Mouse (Mus musculus) liver, adult 2 months (tissue): ENCODE measurements around the gene Tmem91. TPM values are rescaled to one million over a fixed set of nuclear protein-coding genes. Genes with fewer than 3 reads are reported as not detected.

ENCODE experiments used
- DNase-seq: peaks from one replicate; pipeline ENCODE4 v3.0.0-alpha.2; 2011; ENCODE audit warnings: low read depth, low spot score; ENCODE audit errors: extremely low read depth
- H3K27ac ChIP-seq: fragments of 200-500 bp; replicated peaks from 2 replicates; pipeline ENCODE4 v1.5.1; 2012; ENCODE audit warnings: low read depth, mild to moderate bottlenecking, control low read depth, inconsistent platforms, low read length; ENCODE audit not compliant: insufficient read depth
- H3K27me3 ChIP-seq: fragments of 200-500 bp; 2 replicates; pipeline ENCODE4 v1.6.1; 2012; ENCODE audit warnings: mild to moderate bottlenecking, moderate library complexity, low read length, inconsistent platforms; ENCODE audit not compliant: control insufficient read depth, insufficient read depth
- H3K36me3 ChIP-seq: fragments of 200-500 bp; 2 replicates; pipeline ENCODE4 v1.6.1; 2012; ENCODE audit warnings: low read length, inconsistent platforms; ENCODE audit not compliant: control insufficient read depth, insufficient read depth
- H3K4me1 ChIP-seq: fragments of 200-500 bp; 2 replicates; pipeline ENCODE4 v1.6.1; 2011; ENCODE audit warnings: low read length; ENCODE audit not compliant: control insufficient read depth, insufficient read depth
- H3K4me3 ChIP-seq: fragments of 200-500 bp; 2 replicates; pipeline ENCODE4 v1.5.1; 2011; ENCODE audit warnings: low read depth, mild to moderate bottlenecking, control low read depth, low read length, moderate library complexity; ENCODE audit not compliant: insufficient read depth
- H3K79me2 ChIP-seq: fragments of 200-500 bp; 2 replicates; pipeline ENCODE4 v1.6.1; 2012; ENCODE audit warnings: inconsistent platforms, mild to moderate bottlenecking, low read length, moderate library complexity; ENCODE audit not compliant: control insufficient read depth, insufficient read depth
- H3K9ac ChIP-seq: fragments of 200-500 bp; 2 replicates; pipeline ENCODE4 v1.6.1; 2012; ENCODE audit warnings: low read depth, mild to moderate bottlenecking, control low read depth, inconsistent platforms, low read length
- CTCF ChIP-seq: fragments of 200-500 bp; IDR thresholded peaks from 2 replicates; pipeline ENCODE4 v1.5.1; 2011; ENCODE audit warnings: low read depth, low read length, control low read depth
- POLR2A ChIP-seq: fragments of 200-500 bp; IDR thresholded peaks from 2 replicates; pipeline ENCODE4 v1.6.1; 2011; ENCODE audit warnings: low read length, control low read depth; ENCODE audit not compliant: insufficient read depth; ENCODE audit errors: extremely low read depth
- WGBS: fragments of 180-500 bp; shearing (Covaris S2); methylation state at CpG from one replicate; pipeline ENCODE4 v1.1.7; 2018; 5-methylcytosine and 5-hydroxymethylcytosine counted together
- polyA plus RNA-seq: library from polyadenylated mRNA; depleted of rRNA; stranded (reverse); fragments of >200 nt; gene quantifications from 2 replicates; pipeline ENCODE4 v1.2.3, GENCODE M21; 2012
- total RNA-seq: library from RNA; depleted of rRNA; stranded (reverse); fragments of >200 nt; gene quantifications from 2 replicates; pipeline ENCODE4 v1.2.3, GENCODE M21; 2014

The Tmem91 gene
- total and polyA plus RNA-seq, 2 experiments: not detected

GRCm38 (mm10) chr7:25679971-25680370 is 5.0 kb upstream of the Tmem91 start:
- peaks cover 1% of the 10 kb centered on the region; the same call in 1 of the 2 replicates for H3K27me3 ChIP-seq
- H3K27ac ChIP-seq: no peak overlapping the region
- H3K79me2 ChIP-seq: no peaks in the 10 kb centered on the region
- no peak overlapping the region for H3K4me3 ChIP-seq
- DNase-seq: peak; percentile 45
- no peaks in the 10 kb centered on the region for H3K36me3 ChIP-seq
- no peak overlapping the region for H3K9ac ChIP-seq
- peak; percentile 50 for TF ChIP-seq CTCF
- TF ChIP-seq POLR2A: no peak
- WGBS: 6% methylated on average over 6 of the region's 6 CpGs
- H3K4me1 ChIP-seq: peaks cover 6% of the 10 kb centered on the region

DNA sequence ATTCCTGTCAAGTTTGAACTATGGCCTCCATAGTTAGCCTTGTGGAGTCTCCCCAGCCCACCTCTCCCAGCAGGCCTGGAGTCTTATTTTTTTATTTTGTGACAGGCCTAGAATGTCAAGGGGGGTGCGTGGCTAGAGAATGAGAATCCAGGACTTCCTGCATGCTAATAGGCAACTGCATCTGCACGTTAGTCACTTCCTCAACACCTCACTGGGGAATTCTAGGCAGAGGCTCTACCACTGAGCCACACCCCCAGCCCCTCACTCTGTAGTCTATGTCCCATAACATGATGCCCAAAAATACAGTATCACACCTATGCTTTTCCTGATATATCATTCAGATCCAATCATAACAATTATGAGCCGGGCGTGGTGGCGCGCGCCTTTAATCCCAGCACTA is 2.0 kb upstream of the Tmem91 start:
- no peaks in the 10 kb centered on the region for H3K36me3 ChIP-seq
- TF ChIP-seq CTCF (no peak), POLR2A (no peak)
- peaks cover 4% of the 10 kb centered on the region for H3K4me1 ChIP-seq
- peaks cover 4% of the 10 kb centered on the region; the same call in 1 of the 2 replicates for H3K27me3 ChIP-seq
- 91% methylated on average over 7 of the region's 7 CpGs for WGBS
- no peak overlapping the region for H3K9ac ChIP-seq
- no peak for DNase-seq
- no peaks in the 10 kb centered on the region for H3K79me2 ChIP-seq
- no peak overlapping the region for H3K27ac ChIP-seq
- no peak overlapping the region for H3K4me3 ChIP-seq

- Histone ChIP-seq H3K27me3 (peaks cover 4% of the 10 kb centered on the region; the same call in 1 of the 2 replicates), H3K36me3 (no peaks in the 10 kb centered on the region), H3K4me1 (peaks cover 4% of the 10 kb centered on the region), H3K27ac (no peak overlapping the region), H3K4me3 (no peak overlapping the region), H3K9ac (no peak overlapping the region), H3K79me2 (no peaks in the 10 kb centered on the region)
- 24% methylated on average over 15 of the region's 15 CpGs for WGBS
- peak; percentile 83 for DNase-seq
- no peak for TF ChIP-seq POLR2A
- no peak for TF ChIP-seq CTCF
These were observed 1.3 kb upstream of the Tmem91 start for GRCm38 (mm10) chr7:25676085-25676781.

GRCm38 (mm10) chr7:25675405-25675804 is 439 bp upstream of the Tmem91 start:
- no peak overlapping the region for H3K27ac ChIP-seq
- DNase-seq: no peak
- H3K4me3 ChIP-seq: no peak overlapping the region
- H3K9ac ChIP-seq: no peak overlapping the region
- 50% methylated on average over 6 of the region's 6 CpGs for WGBS
- no peaks in the 10 kb centered on the region for H3K79me2 ChIP-seq
- peaks cover 4% of the 10 kb centered on the region; the same call in 1 of the 2 replicates for H3K27me3 ChIP-seq
- no peak for TF ChIP-seq CTCF
- TF ChIP-seq POLR2A: no peak
- no peaks in the 10 kb centered on the region for H3K36me3 ChIP-seq
- peaks cover 4% of the 10 kb centered on the region for H3K4me1 ChIP-seq

GRCm38 (mm10) chr7:25674297-25674696 is 669 bp downstream of the Tmem91 start:
- Histone ChIP-seq H3K27me3 (peaks cover 4% of the 10 kb centered on the region; the same call in 1 of the 2 replicates), H3K4me1 (peaks cover 1% of the 10 kb centered on the region; the same call in 1 of the 2 replicates), H3K9ac (no peak overlapping the region), H3K36me3 (no peaks in the 10 kb centered on the region), H3K27ac (no peak overlapping the region), H3K4me3 (no peak overlapping the region), H3K79me2 (no peaks in the 10 kb centered on the region)
- no peak for TF ChIP-seq POLR2A
- TF ChIP-seq CTCF: no peak
- DNase-seq: no peak
- WGBS: 27% methylated on average over 9 of the region's 9 CpGs

- Histone ChIP-seq H3K9ac (no peak overlapping the region), H3K27ac (no peak overlapping the region), H3K79me2 (no peaks in the 10 kb centered on the region), H3K4me3 (no peak overlapping the region), H3K4me1 (peaks cover 1% of the 10 kb centered on the region; the same call in 1 of the 2 replicates), H3K27me3 (peaks cover 4% of the 10 kb centered on the region; the same call in 1 of the 2 replicates), H3K36me3 (peaks cover 2% of the 10 kb centered on the region; the same call in 1 of the 2 replicates)
- TF ChIP-seq POLR2A: no peak
- TF ChIP-seq CTCF: peak; percentile 37; the same call in 1 of the 2 replicates
- DNase-seq: no peak
- 56% methylated on average over 4 of the region's 4 CpGs for WGBS
These were observed 2.5 kb downstream of the Tmem91 start for GRCm38 (mm10) chr7:25672442-25672841.
